Mouse (Mus musculus) c-Kit-positive CD71-positive TER-119-positive erythroid progenitor cells, embryonic 14.5 days (primary cell): Measurements from ENCODE around the gene Ap3s2.

Source experiments
- DNase-seq: peaks from one replicate; pipeline ENCODE4 v3.0.0-alpha.2; 2013; ENCODE audit warnings: low spot score

Ap3s2 gene

DNA sequence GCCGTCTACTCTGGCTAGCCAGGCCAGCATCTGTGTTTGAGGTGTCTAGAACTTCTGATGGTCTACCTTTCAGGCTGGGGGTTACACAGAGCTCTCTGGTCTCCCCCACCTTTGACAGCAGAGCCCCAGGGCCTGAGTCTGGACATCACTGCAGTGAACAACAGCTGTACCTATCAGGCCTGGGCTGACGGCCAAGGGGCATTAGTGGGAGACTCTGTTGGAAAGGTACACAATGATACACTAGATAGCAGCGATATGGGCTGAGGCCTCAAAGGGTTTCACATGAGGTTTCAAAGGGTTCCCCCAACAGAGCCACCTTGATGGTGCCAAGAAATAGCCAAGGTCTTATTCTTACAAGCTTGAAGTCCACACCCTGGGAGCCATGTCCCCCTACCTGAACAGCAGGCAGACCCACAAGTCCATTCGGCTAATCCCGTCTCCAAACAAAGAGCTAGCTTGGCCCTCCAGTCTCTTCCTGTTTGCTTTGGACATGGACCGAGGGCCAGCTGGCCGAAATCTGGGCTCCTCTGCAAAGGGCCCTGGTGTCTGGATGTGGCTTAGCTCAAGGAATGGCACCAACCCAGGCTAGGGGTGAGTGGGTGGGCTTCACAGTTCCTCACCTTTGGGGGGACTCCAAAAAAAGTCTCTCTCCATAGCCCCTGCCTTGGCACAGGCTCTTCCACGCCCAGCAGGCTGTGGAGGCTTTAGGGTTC is 76.2 kb downstream of the Ap3s2 start:
- DNase-seq: no peak

DNA sequence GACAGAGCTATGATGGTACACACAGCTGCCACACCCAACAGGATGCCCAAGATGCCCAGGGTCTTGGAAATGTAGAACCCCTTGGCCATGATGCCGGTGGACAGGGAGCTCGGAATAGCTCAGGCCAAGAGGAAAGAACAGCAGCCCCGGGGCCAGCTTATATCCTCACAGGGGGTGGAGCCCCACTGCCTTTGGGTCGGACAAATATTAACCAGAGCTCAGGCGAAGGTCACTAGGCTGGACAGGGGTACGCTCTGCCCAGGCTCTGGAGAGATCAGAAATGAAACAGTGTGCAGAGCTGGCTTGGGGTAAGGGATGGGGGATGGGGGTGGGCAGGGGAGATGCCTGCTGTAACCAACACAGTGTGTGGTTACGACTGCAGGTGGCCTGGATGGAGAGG is 78.3 kb downstream of the Ap3s2 start:
- no peak for DNase-seq

DNA sequence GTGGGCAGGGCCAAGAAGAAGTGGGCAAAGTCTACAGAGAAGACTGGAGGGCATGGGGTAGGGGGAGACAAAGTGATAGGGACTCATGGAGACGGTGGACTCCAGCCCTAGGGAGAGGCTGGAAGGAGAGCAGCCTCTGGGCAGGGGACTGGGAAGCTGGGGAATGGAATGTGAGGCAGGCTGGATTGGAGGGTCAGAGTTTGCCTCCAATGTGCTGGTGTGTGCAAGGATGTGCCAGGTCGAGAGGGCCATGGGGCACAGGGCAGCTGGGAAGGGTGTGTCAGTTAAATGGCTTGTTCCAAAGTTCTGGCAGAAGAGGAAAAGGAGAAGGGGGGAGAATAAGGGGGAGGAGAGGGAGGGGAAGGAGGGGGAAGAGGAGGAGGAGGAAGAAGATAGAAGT is 83.2 kb downstream of the Ap3s2 start:
- no peak for DNase-seq

DNA sequence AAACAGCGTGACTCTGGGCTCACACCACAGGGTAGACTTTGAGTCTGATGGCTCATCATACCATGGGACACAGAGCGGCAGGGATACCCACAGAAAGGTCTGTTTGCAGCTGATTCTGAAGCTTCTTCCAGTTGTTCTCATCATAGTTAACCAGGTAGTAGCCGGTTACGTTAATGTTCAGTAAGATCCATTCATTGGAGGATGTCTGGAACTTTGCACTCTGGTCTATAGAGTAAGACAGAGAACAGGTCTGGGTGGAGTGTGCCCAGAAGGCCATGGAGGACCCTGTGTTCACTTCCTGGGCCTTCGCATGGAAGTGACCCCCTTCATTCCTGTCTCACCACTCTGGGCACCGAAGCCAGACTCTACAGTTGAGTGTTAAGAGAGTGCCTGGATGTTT is 85.3 kb downstream of the Ap3s2 start:
- no peak for DNase-seq

DNA sequence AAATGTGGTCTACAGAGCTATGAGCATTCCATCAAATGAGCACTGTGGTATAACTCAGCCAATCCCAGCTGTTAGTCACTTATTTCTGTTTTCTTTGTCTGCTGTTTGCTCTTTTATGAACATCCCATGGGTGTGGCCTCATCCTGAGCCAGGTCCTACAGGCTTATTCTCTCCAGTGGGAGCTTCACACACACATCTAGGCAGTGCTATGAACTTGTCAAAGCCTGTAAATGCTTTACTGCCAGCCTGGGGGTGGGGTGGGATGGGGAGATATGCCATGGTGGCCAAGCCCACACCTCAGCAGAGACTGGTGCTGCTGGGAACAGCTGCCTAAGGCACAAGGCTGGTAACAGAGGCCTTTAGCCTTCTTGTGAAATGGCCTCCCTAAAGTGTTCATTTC is 87.5 kb downstream of the Ap3s2 start:
- no peak for DNase-seq

DNA sequence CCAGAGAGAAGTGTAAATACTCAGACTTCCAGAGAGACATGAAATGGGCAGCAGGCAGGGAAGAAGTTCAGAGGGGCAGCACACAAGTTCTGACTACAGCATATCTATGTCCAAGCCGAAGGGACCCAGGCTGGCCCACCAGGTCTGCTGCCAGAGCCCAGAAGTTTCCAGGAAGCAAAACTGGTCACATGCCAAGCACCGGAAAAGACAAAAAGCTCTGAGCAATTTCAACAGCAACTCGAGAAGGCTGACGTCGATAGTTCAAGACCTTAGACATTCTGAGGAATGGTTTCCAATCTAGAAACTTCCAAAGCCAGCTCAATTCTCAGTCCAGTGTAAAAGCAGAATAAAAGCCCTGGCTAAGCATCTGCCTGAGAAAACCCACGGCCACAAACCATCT is 88.9 kb downstream of the Ap3s2 start:
- no peak for DNase-seq

DNA sequence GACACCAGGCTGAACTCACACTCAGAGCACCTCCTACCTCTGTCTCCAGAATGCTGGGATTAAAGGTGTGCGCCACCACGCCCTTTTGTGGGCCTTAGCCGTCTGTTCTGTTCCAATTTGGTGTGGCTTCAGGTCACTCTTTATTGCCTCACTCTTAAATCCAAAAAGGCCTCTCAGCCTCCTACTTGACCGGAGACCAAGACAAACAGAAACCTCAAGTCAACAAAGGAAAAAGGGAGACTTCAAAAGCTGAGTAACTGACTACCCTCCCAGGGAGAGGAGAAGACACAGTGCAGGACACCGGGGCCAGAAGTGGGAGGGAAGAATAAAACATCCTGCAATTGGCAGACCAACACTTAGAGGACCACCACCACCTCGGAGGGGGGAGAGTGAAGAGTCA is 89.3 kb downstream of the Ap3s2 start:
- DNase-seq: no peak

DNA sequence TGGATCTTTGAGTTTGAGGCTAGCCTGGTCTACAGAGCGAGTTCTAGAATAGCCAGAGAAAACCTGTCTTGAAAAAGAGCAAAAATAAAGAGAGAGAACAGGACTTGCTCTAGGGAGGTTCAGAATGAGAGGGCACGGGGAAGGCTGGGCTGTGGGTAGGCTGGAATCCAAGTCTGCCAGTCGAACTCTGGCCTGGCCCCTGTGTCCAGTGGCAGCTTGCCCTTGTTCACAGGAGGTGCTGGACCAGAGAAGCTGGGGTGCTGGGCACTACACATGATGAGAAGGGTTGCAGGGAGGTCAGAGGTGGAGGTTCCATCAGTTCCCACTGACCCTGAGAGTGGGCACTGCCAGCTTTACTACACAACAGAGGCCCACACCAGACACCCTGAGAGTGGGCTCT is 92.1 kb downstream of the Ap3s2 start:
- DNase-seq: no peak
